Mouse (Mus musculus) midbrain, embryonic 12.5 days (tissue): ENCODE results near the gene Mcmbp. TPM values are rescaled to one million over a fixed set of nuclear protein-coding genes. Genes with fewer than 3 reads are reported as not detected.

Source experiments
- ATAC-seq: fragments of 200-750 bp; cut with Nextera tagmentation; 2 replicates; pipeline ENCODE4 v1.8.0; 2017; ENCODE audit warnings: low read depth, moderate TSS enrichment, moderate library complexity; ENCODE audit not compliant: low FRiP score
- H3K27ac ChIP-seq: fragments of 300-500 bp; sonication (generic); replicated peaks from 2 replicates; pipeline ENCODE4 v1.5.1; 2016; ENCODE audit warnings: mild to moderate bottlenecking
- H3K27me3 ChIP-seq: fragments of 300-500 bp; sonication (generic); 2 replicates; pipeline ENCODE4 v1.6.1; 2016; ENCODE audit warnings: mild to moderate bottlenecking
- H3K36me3 ChIP-seq: fragments of 300-500 bp; sonication (generic); 2 replicates; pipeline ENCODE4 v1.6.1; 2016
- H3K4me1 ChIP-seq: fragments of 300-500 bp; sonication (generic); 2 replicates; pipeline ENCODE4 v1.6.1; 2016
- H3K4me2 ChIP-seq: fragments of 300-500 bp; sonication (generic); replicated peaks from 2 replicates; pipeline ENCODE4 v1.6.1; 2016; ENCODE audit warnings: mild to moderate bottlenecking, moderate library complexity
- H3K4me3 ChIP-seq: fragments of 300-500 bp; sonication (generic); 2 replicates; pipeline ENCODE4 v1.5.1; 2016; ENCODE audit warnings: mild to moderate bottlenecking
- H3K9ac ChIP-seq: fragments of 300-500 bp; sonication (generic); replicated peaks from 2 replicates; pipeline ENCODE4 v1.6.1; 2016; ENCODE audit warnings: mild to moderate bottlenecking, moderate library complexity
- H3K9me3 ChIP-seq: fragments of 300-500 bp; sonication (generic); 2 replicates; pipeline ENCODE4 v1.6.1; 2016; ENCODE audit warnings: mild to moderate bottlenecking
- WGBS: fragments of 180-500 bp; shearing (Covaris S2); methylation state at CpG from one replicate; pipeline ENCODE4 v1.1.7; 2016; 5-methylcytosine and 5-hydroxymethylcytosine counted together
- polyA plus RNA-seq: library from polyadenylated mRNA; unstranded; fragments of >200 nt; fragmentation: Nextera tagmentation; extraction: Ambion mirVana; gene quantifications from 2 replicates; pipeline ENCODE4 v1.2.1, GENCODE M21; 2016

The Mcmbp gene
- 74.8 and 78.8 TPM in 2 replicates for polyA plus RNA-seq

DNA sequence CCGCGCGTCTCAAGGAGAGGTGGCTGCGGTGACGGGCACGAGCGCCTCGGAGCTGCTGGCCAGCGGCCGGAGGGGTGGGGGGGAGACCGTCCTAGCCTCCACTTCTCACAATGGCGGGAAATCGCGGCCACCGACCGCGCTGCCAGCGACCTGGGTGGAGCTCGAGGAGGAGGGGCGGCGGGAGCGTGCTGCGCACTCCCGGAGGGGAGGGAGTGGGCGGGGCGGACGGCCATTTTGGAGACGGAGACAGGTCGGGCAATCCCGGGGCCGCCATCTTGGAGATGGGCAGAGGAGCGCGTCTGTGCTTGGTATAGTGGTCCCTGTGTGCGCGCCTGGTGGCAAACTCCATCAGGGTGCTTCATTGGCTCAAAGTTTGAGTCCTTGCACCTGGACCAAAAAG is at the start of gene Mcmbp:
Gene Mcmbp, minus strand, starts transcription at position 162 of the 400 bp plus-strand sequence.
- Histone ChIP-seq H3K9ac (peak within 1 kb of the TSS; percentile 99), H3K4me2 (peak within 1 kb of the TSS; percentile 91), H3K4me3 (peak within 1 kb of the TSS; percentile 95), H3K9me3 (no peaks in the 10 kb centered on the region), H3K4me1 (peaks cover 20% of the 10 kb centered on the region), H3K27ac (peak within 1 kb of the TSS; percentile 89), H3K36me3 (0 out of 2 replicates have a peak, but pooled peaks cover 7% of the 10 kb centered on the region), H3K27me3 (peaks cover 10% of the 10 kb centered on the region)
- ATAC-seq, result peak; percentile 83
- under 1% methylated on average over 35 of the region's 35 CpGs for WGBS

DNA sequence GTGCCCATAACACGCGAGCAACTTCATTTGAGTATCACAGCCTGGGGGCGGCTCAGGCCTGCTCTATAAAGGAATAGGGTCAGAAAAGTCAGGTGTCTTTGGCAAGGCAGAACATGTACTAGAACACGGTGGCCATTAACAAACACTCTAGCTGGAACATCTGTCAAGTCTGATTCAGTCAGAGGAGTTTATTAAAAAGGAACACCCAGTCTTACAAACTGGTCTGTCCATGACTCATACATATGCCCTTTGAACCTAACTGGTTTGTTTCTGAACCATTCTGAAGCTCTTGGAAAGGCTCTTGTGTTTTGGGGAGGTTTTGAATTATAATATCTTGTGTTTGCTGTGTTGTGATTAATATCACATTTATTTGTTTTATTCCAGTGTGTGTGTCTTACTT is 49.8 kb upstream of the Mcmbp start:
- Histone ChIP-seq H3K4me2 (no peak overlapping the region), H3K4me1 (no peaks in the 10 kb centered on the region), H3K36me3 (peaks cover 17% of the 10 kb centered on the region), H3K27me3 (no peaks in the 10 kb centered on the region), H3K9me3 (no peaks in the 10 kb centered on the region), H3K4me3 (no peak overlapping the region), H3K9ac (no peak overlapping the region), H3K27ac (no peak overlapping the region)
- ATAC-seq, result no peak
- 89% methylated on average over 4 of the region's 4 CpGs for WGBS

DNA sequence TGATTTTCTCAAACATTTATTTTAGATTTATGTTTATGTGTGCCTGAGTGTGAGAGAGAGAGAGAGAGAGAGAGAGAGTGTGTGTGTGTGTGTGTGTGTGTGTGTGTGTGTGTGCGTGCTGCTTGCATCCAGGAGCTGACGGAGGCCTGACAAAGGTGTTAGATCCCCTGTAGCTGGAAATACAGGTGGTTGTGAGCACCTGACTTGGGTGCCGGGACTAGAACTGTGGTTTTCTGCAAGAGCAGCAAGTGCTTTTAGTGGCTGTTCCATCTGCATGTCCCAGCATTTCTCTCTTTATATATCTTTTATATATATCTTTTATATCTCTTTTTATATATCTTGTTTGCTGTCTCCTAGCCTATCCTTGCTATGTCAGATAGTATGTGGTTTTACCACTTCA is 41.6 kb upstream of the Mcmbp start:
- ATAC-seq, result no peak
- H3K4me3 ChIP-seq, result no peak overlapping the region
- no peaks in the 10 kb centered on the region for H3K27me3 ChIP-seq
- no peak overlapping the region for H3K4me2 ChIP-seq
- 100% methylated on average over 2 of the region's 3 CpGs for WGBS
- no peak overlapping the region for H3K9ac ChIP-seq
- H3K36me3 ChIP-seq, result peaks cover 87% of the 10 kb centered on the region
- H3K4me1 ChIP-seq, result no peaks in the 10 kb centered on the region
- no peak overlapping the region for H3K27ac ChIP-seq
- H3K9me3 ChIP-seq, result no peaks in the 10 kb centered on the region

DNA sequence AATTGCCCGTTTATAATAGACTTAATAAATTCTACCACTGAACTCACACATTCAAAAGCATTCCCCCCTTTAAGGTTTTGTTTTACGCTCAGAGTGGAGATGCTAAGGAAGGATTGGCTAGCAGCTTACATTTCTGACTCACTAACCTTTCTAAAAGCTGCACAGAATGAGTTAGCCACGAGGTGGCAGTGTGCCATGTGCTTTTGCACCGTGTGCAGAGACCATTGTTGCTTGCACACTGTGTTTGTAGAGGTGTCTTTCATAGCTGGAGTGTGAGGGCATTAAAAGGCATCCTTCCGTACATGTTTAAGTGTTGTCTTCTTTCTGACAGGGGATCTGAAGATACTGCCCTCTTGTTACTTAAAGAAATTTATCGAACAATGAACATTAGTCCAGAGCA is 39.0 kb upstream of the Mcmbp start:
- Histone ChIP-seq H3K9me3 (no peaks in the 10 kb centered on the region), H3K36me3 (peaks cover 85% of the 10 kb centered on the region), H3K27me3 (no peaks in the 10 kb centered on the region), H3K4me1 (no peaks in the 10 kb centered on the region), H3K27ac (no peak overlapping the region), H3K4me3 (no peak overlapping the region), H3K9ac (no peak overlapping the region), H3K4me2 (no peak overlapping the region)
- peak; percentile 49; the same call in 1 of the 2 replicates for ATAC-seq
- WGBS, result 48% methylated on average over 6 of the region's 6 CpGs

DNA sequence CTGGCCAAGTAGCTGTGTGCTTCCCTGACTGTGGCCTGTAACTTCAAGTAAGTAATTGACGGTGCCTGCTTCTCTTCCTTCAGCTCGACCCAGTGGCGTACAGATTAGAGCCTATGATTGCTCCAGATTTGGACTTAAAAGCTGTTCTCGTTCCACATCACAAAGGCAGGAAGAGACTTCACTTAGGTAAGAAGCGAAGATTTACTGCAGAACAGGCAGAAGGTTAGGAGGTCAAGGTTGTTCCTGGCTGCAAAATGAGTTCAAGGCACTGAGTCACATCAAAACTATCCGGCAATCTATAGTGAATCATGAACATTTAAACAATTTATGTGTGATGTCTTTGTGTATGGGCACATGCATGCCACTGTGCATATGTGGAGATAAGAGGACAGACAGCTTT is 36.9 kb upstream of the Mcmbp start:
- H3K4me1 ChIP-seq, result no peaks in the 10 kb centered on the region
- no peaks in the 10 kb centered on the region for H3K9me3 ChIP-seq
- ATAC-seq, result no peak
- 94% methylated on average over 6 of the region's 6 CpGs for WGBS
- H3K36me3 ChIP-seq, result peaks cover 90% of the 10 kb centered on the region
- no peak overlapping the region for H3K4me3 ChIP-seq
- no peak overlapping the region for H3K27ac ChIP-seq
- no peaks in the 10 kb centered on the region for H3K27me3 ChIP-seq
- no peak overlapping the region for H3K9ac ChIP-seq
- H3K4me2 ChIP-seq, result no peak overlapping the region

DNA sequence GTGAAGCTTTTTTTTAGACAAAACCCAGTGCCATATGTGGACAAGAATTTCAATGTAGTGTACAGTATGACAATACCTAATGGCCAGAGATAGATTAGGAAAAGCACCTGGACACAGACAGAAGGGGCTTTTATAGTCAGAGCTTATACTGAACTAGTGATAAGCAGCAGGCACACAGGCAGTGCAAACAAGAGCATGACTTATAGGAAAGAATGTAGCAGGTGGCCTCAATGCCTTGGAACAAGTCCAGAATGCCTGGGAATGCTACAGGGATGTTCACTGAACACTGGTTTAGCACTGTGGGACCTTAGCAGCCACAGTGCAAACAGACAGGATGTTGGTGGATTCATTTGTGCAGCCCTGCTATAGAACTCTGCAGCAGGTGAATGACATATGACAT is 26.4 kb upstream of the Mcmbp start:
- no peaks in the 10 kb centered on the region for H3K27me3 ChIP-seq
- no peak overlapping the region for H3K4me3 ChIP-seq
- no peak for ATAC-seq
- peaks cover 91% of the 10 kb centered on the region for H3K36me3 ChIP-seq
- no peak overlapping the region for H3K9ac ChIP-seq
- H3K4me2 ChIP-seq, result no peak overlapping the region
- H3K27ac ChIP-seq, result no peak overlapping the region
- no peaks in the 10 kb centered on the region for H3K4me1 ChIP-seq
- H3K9me3 ChIP-seq, result no peaks in the 10 kb centered on the region

DNA sequence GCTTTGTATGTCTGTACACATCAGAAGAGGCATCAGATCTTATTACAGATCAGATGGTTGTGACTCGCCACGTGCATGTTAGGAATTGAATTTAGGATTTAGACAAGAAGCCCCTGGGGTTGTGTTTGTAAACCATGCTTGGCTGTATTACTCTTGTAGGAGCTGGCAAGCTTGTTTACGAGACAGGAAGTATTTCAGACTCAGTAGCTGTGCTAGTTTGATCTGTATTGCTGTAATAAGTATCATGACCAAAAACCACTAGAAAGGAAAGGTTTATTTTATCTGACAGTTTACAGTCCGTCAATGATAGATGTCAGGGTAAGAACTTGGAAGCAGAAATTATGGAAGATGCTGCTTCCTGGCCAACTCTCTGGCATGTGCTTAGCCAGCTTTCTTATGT is 18.7 kb upstream of the Mcmbp start:
- no peak overlapping the region for H3K9ac ChIP-seq
- no peaks in the 10 kb centered on the region for H3K27me3 ChIP-seq
- no peaks in the 10 kb centered on the region for H3K4me1 ChIP-seq
- H3K27ac ChIP-seq, result no peak overlapping the region
- H3K4me3 ChIP-seq, result no peak overlapping the region
- H3K36me3 ChIP-seq, result peaks cover 95% of the 10 kb centered on the region
- no peak overlapping the region for H3K4me2 ChIP-seq
- 94% methylated on average over 4 of the region's 4 CpGs for WGBS
- no peak for ATAC-seq
- no peaks in the 10 kb centered on the region for H3K9me3 ChIP-seq

DNA sequence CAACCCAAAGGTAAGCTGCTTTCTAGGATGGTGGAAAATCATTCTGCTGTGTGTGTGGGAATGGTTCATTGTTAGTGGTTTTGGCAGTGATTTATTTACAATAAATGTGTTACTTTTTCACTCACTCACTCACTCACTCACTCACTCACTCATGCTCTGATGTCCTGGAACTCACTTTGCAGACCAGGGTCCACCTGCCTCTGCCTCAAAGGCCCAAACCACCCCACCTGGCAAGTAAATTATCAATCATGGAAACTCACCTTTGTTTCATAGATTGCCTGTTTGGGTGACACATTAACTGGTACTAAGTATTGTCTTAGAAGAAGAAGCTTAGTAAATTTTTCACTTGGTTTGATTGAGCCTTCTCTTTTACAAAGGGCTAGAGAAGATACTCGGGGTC is 15.1 kb upstream of the Mcmbp start:
- no peaks in the 10 kb centered on the region for H3K4me1 ChIP-seq
- H3K27me3 ChIP-seq, result no peaks in the 10 kb centered on the region
- no peak overlapping the region for H3K27ac ChIP-seq
- 93% methylated on average over 1 of the region's 1 CpGs for WGBS
- no peak overlapping the region for H3K9ac ChIP-seq
- H3K9me3 ChIP-seq, result no peaks in the 10 kb centered on the region
- no peak overlapping the region for H3K4me2 ChIP-seq
- H3K36me3 ChIP-seq, result peaks cover 96% of the 10 kb centered on the region
- H3K4me3 ChIP-seq, result no peak overlapping the region
- ATAC-seq, result no peak

DNA sequence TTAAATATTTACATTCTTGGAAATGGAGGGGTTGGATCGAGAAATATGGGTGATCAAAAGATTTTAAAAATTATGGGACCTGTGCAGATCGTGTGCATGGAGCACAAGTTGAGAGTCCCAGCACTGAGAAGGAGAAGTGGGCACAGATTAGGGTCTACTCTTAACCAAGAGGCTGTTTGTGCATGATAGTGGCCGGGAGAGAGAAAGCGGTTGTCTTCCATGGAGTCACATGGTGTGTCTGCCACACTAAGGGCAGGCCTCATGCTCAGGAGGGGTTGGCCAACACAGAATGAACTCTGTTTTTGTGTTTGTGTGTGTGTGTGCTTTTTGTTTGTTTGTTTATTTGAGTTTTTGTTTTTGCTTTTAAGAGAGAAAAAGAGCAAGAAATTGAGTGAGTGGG is 11.7 kb upstream of the Mcmbp start:
- Histone ChIP-seq H3K9ac (no peak overlapping the region), H3K27ac (no peak overlapping the region), H3K27me3 (no peaks in the 10 kb centered on the region), H3K4me1 (no peaks in the 10 kb centered on the region), H3K4me3 (no peak overlapping the region), H3K9me3 (no peaks in the 10 kb centered on the region), H3K36me3 (peaks cover 69% of the 10 kb centered on the region), H3K4me2 (no peak overlapping the region)
- ATAC-seq, result no peak
- WGBS, result 90% methylated on average over 4 of the region's 4 CpGs

DNA sequence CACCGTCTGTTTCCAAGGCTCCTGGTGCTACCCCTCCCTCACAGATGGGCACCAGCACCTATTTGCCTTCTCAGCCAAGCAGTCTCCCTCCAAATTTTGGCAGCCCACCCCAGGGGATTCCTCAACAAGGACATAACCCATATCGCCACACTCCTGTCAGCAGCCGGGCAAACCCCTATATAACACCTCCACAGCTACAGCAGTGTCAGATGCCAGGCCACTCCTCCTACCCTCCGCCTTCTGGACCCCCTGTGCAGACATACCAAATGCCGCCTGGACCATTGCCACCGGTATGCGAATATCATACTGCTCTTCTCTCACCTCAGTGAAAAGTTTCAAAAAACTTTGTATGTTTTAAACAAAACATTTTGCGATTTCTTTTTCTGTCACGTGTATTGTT is 10.0 kb upstream of the Mcmbp start:
- Histone ChIP-seq H3K9me3 (no peaks in the 10 kb centered on the region), H3K27me3 (no peaks in the 10 kb centered on the region), H3K27ac (no peak overlapping the region), H3K36me3 (peaks cover 53% of the 10 kb centered on the region), H3K4me2 (no peak overlapping the region), H3K4me3 (no peak overlapping the region), H3K4me1 (peaks cover 13% of the 10 kb centered on the region), H3K9ac (no peak overlapping the region)
- no peak for ATAC-seq
- 94% methylated on average over 9 of the region's 9 CpGs for WGBS

DNA sequence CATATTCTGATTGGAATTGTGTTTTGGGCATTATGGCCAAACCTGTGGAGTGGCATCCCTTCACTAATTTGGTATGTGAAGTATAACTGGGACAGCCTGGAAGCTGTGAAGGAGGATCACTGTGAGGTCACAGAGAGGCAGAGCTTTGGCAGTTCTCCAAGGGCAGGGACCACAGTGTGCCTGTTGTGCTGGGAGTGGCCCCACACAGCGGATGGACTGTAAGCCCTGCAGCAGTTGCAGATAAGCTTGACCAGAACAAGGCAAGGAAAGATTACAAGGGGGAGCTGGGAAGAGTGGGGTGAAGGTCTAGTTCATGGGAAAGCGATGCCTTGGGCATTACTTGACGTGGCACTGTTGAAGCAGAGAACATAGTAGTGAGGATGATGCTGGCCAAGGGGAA is 8.5 kb upstream of the Mcmbp start:
- ATAC-seq, result no peak
- Histone ChIP-seq H3K4me2 (no peak overlapping the region), H3K4me3 (no peak overlapping the region), H3K9me3 (no peaks in the 10 kb centered on the region), H3K36me3 (peaks cover 38% of the 10 kb centered on the region), H3K27me3 (no peaks in the 10 kb centered on the region), H3K4me1 (peaks cover 17% of the 10 kb centered on the region), H3K9ac (no peak overlapping the region), H3K27ac (no peak overlapping the region)
- WGBS, result 81% methylated on average over 3 of the region's 3 CpGs

DNA sequence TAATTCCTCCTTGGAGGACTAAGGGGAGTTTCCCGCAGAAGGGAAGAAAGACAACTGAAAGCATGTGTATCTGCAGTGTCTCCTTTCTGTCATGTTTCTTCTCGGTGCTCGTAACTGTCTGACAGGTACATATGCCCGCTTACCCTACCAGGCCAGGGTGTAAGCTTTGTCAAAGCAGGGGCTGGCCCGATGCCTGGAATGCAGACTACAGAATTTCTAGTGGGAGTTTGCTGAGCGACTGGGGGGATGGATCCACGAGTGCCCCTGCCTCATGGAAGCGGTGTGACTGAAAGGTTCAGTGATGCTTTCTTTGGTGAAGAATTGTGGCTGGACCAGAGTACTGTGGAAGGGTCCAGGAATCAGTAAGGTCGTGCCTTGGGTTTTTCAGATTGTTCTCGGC is 5.9 kb upstream of the Mcmbp start:
- peaks cover 17% of the 10 kb centered on the region for H3K4me1 ChIP-seq
- peaks cover 14% of the 10 kb centered on the region for H3K36me3 ChIP-seq
- peaks cover 10% of the 10 kb centered on the region for H3K27me3 ChIP-seq
- 93% methylated on average over 10 of the region's 10 CpGs for WGBS
- H3K9ac ChIP-seq, result 0 out of 2 replicates have a peak overlapping the region, but pooled peaks have one; percentile 17
- H3K9me3 ChIP-seq, result no peaks in the 10 kb centered on the region
- H3K4me3 ChIP-seq, result peak overlapping the region; percentile 87
- no peak overlapping the region for H3K27ac ChIP-seq
- no peak for ATAC-seq
- peak overlapping the region; percentile 70 for H3K4me2 ChIP-seq
